Mouse (Mus musculus) kidney, adult 2 months (tissue): Measurements from ENCODE around the gene Pomgnt1. TPM values are rescaled to one million over a fixed set of nuclear protein-coding genes. Genes with fewer than 3 reads are reported as not detected.

Experiments used
- DNase-seq: peaks from one replicate; pipeline ENCODE4 v3.0.0; 2021
- H3K27ac ChIP-seq: fragments of 200-500 bp; 2 replicates; pipeline ENCODE4 v1.5.1; 2012; ENCODE audit warnings: low read depth, low read length, control low read depth, inconsistent platforms; ENCODE audit not compliant: insufficient read depth
- H3K27me3 ChIP-seq: fragments of 200-500 bp; replicated peaks from 2 replicates; pipeline ENCODE4 v1.6.1; 2012; ENCODE audit warnings: mild to moderate bottlenecking, moderate library complexity, low read length, inconsistent platforms; ENCODE audit not compliant: control insufficient read depth, insufficient read depth
- H3K36me3 ChIP-seq: fragments of 200-500 bp; 2 replicates; pipeline ENCODE4 v1.6.1; 2012; ENCODE audit warnings: mild to moderate bottlenecking, moderate library complexity, low read length, inconsistent platforms; ENCODE audit not compliant: control insufficient read depth, insufficient read depth
- H3K4me1 ChIP-seq: fragments of 200-500 bp; 2 replicates; pipeline ENCODE4 v1.6.1; 2011; ENCODE audit warnings: low read length; ENCODE audit not compliant: control insufficient read depth, insufficient read depth
- H3K4me3 ChIP-seq: fragments of 200-500 bp; 2 replicates; pipeline ENCODE4 v1.5.1; 2011; ENCODE audit warnings: mild to moderate bottlenecking, low read depth, low read length, control low read depth; ENCODE audit not compliant: insufficient read depth
- CTCF ChIP-seq: fragments of 200-500 bp; conservative IDR thresholded peaks from 2 replicates; pipeline ENCODE4 v1.5.1; 2011; ENCODE audit warnings: low read depth, mild to moderate bottlenecking, control low read depth, low read length, moderate library complexity, mixed read lengths; ENCODE audit not compliant: insufficient read depth, insufficient read length
- POLR2A ChIP-seq: fragments of 200-500 bp; IDR thresholded peaks from one replicate; pipeline ENCODE4 v1.6.1; 2011; ENCODE audit warnings: low read depth, low read length, control low read depth
- WGBS: fragments of 180-500 bp; shearing (Covaris S2); methylation state at CpG from one replicate; pipeline ENCODE4 v1.1.7; 2018; 5-methylcytosine and 5-hydroxymethylcytosine counted together
- polyA plus RNA-seq: library from polyadenylated mRNA; depleted of rRNA; stranded (reverse); fragments of >200 nt; gene quantifications from 2 replicates; pipeline ENCODE4 v1.2.3, GENCODE M21; 2012

The Pomgnt1 gene
- polyA plus RNA-seq, 1 experiment = 46.0 TPM

DNA sequence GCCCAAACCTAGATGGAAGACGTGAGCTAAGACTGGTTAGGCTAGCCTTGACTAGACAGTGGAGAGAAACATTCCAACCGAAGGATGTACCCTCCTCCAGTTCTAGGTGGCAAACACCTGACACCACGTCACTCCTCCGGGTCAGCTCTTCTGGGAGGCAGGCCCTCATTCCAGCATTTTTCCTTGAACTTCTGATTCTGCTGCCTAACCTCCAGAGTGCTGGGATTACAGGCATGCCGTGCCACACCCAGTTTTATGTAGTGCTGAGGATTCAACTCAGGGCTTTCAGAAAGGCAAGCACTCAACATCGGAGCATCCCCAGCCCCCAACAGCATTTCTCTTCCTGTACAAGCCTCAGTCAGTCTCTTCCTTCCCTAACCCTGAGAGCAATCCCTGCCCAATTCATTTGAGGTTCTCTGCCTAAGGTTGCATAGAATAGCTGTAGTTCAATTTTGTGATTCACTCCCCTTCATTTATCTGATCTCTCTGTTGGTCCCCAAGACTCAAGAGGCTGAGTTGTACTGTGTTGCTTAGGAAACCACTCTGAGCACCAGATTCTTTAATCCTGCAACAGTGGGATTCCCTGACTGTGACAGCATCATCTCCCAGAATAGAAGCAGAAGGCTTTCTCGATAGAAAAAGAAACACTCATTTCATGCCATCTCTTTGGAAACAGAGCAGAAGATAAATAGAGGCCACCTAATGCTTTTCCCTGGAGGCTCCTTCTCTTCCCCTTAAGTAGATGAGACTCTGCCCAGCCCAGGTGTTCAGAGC lies 17.3 kb downstream of the Pomgnt1 start:
- no peak overlapping the region for H3K27ac ChIP-seq
- DNase-seq = no peak
- 72% methylated on average over 7 of the region's 7 CpGs for WGBS

GRCm38 (mm10) chr4:116141736-116142135 lies 18.1 kb downstream of the Pomgnt1 start:
- Histone ChIP-seq H3K36me3 (no peaks in the 10 kb centered on the region), H3K4me1 (0 out of 2 replicates have a peak, but pooled peaks cover 3% of the 10 kb centered on the region), H3K27me3 (no peaks in the 10 kb centered on the region), H3K27ac (peak overlapping the region; percentile 81), H3K4me3 (no peak overlapping the region)
- 82% methylated on average over 1 of the region's 1 CpGs for WGBS
- DNase-seq = no peak
- no peak for TF ChIP-seq POLR2A
- no peak for TF ChIP-seq CTCF

More for the DNA sequence above, 17.3 kb downstream of the Pomgnt1 start:
- Histone ChIP-seq H3K27me3 (no peaks in the 10 kb centered on the region), H3K36me3 (no peaks in the 10 kb centered on the region), H3K4me1 (0 out of 2 replicates have a peak, but pooled peaks cover 3% of the 10 kb centered on the region), H3K4me3 (no peak overlapping the region)
- TF ChIP-seq POLR2A = no peak
- TF ChIP-seq CTCF = no peak

DNA sequence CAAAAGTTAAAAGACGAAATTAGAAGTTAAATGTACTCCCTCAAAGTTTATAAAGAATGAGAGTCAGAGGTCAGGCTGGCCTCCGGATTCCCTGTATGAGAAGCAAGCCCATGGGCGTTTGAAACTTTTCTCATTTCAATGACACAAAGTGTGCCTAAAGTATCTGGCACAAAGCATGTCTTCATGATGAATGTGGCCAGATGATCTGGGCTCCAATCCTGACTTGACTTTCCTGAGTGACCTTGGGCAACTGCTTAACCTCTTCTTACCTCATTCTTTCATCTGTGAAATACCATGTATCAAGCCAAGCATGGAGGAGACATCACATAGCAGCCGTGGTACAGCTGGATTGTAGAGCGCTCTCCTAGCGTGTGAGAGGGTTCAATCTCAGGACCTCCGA lies 18.6 kb downstream of the Pomgnt1 start:
- DNase-seq = peak; percentile 45
- WGBS = 42% methylated on average over 7 of the region's 7 CpGs
- H3K4me3 ChIP-seq = peak overlapping the region; percentile 35; the same call in 1 of the 2 replicates
- no peaks in the 10 kb centered on the region for H3K36me3 ChIP-seq
- peak overlapping the region; percentile 81 for H3K27ac ChIP-seq
- no peaks in the 10 kb centered on the region for H3K27me3 ChIP-seq
- 0 out of 2 replicates have a peak, but pooled peaks cover 3% of the 10 kb centered on the region for H3K4me1 ChIP-seq
- TF ChIP-seq CTCF (no peak), POLR2A (no peak)

- peak; percentile 64 for DNase-seq
- peak overlapping the region; percentile 86 for H3K4me3 ChIP-seq
- H3K4me1 ChIP-seq = 0 out of 2 replicates have a peak, but pooled peaks cover 3% of the 10 kb centered on the region
- WGBS = 21% methylated on average over 7 of the region's 7 CpGs
- TF ChIP-seq POLR2A (no peak), CTCF (no peak)
- no peaks in the 10 kb centered on the region for H3K36me3 ChIP-seq
- H3K27ac ChIP-seq = peak overlapping the region; percentile 84
- H3K27me3 ChIP-seq = no peaks in the 10 kb centered on the region
These were observed 19.7 kb downstream of the Pomgnt1 start for GRCm38 (mm10) chr4:116143317-116143811.

DNA sequence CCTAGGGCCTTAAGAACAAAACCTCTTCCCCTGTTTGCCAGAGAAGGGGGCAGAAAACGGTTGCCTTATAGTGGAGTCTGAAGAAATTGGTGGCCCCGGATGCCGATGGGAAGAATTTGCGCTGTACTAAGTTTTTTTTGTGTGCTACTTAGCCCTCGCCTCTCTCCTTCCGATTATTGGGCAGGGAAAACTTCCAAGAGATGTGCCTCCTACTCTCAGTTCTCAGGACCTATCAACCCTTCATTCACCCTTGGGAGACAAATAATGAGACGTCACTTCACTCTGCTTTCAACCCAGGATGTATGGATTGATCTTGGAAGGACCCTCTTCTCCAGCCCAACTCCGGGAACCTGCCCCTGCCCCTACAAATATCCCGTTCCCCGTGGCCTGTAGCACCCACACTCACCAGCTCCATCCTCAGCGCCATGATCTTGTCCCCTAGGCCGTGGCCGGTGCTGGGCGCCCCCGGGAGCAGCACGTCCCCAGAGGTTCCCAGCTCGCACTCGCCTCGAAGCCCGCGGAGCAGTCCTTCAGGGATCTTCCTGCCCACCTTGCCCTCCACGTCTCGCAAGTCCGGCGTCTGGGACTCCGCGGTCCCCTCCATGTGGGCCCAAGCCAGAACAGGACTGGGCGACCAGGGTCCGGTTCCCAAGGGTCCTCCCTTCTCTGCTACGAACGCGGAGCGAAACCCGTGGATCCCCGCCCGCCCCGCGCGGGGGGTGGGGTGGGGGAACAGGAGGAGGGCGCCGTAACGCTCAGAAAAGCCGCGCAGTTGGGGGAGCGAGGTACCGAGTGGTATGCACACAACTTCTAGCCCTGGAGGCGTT lies 20.5 kb downstream of the Pomgnt1 start:
- H3K4me1 ChIP-seq = 0 out of 2 replicates have a peak, but pooled peaks cover 3% of the 10 kb centered on the region
- WGBS = 2% methylated on average over 47 of the region's 47 CpGs
- H3K27ac ChIP-seq = peak overlapping the region; percentile 84
- DNase-seq = peak; percentile 74
- H3K27me3 ChIP-seq = no peaks in the 10 kb centered on the region
- TF ChIP-seq POLR2A (peak; percentile 11), CTCF (no peak)
- H3K36me3 ChIP-seq = no peaks in the 10 kb centered on the region
- H3K4me3 ChIP-seq = peak overlapping the region; percentile 86

- peak overlapping the region; percentile 71 for H3K4me3 ChIP-seq
- H3K4me1 ChIP-seq = peaks cover 6% of the 10 kb centered on the region; the same call in 1 of the 2 replicates
- H3K36me3 ChIP-seq = no peaks in the 10 kb centered on the region
- H3K27me3 ChIP-seq = no peaks in the 10 kb centered on the region
- WGBS = 25% methylated on average over 6 of the region's 6 CpGs
- no peak for DNase-seq
- TF ChIP-seq CTCF = no peak
- H3K27ac ChIP-seq = peak overlapping the region; percentile 95
These were observed 26.1 kb downstream of the Pomgnt1 start for GRCm38 (mm10) chr4:116149812-116150155.

GRCm38 (mm10) chr4:116150156-116150861 lies 26.7 kb downstream of the Pomgnt1 start:
- peak; percentile 72 for DNase-seq
- Histone ChIP-seq H3K4me3 (peak overlapping the region; percentile 79), H3K27ac (peak overlapping the region; percentile 95), H3K36me3 (no peaks in the 10 kb centered on the region), H3K27me3 (no peaks in the 10 kb centered on the region), H3K4me1 (peaks cover 6% of the 10 kb centered on the region; the same call in 1 of the 2 replicates)
- TF ChIP-seq CTCF = no peak
- TF ChIP-seq POLR2A = peak; percentile 52
- under 1% methylated on average over 70 of the region's 73 CpGs for WGBS
